ENCODE assay signal across 8 mouse cellular contexts in the genomic region with DNA sequence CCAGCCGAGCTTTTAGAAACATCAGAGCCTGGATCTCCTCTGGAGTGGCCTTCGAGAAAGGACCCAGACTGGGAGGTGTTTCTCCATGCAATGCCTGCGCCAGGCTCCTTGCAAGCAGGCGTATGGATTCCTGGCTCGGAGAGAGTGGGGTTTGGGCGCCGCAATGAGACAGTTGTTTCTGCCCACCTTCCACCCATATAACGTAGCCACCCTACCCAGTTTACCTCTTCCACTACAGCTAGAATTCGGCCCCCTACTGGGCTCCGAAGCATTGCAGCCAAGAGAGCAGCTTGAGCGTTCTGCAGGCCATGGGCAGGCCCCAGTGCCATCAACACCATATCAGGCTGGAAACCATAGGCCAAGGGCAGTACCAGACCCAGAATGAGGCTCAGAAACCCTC. TPM values are rescaled to one million over a fixed set of nuclear protein-coding genes. Genes with fewer than 3 reads are reported as not detected.
A peak's percentile ranks its signal among the peaks of the same experiment; 100 is the strongest.
DNase-seq lines count a peak whose midpoint lies in the region; ATAC-seq and TF ChIP-seq lines count a peak whose summit lies in the region.

No protein-coding gene starts in this region.

- peak overlapping the region; percentile 90 for H3K4me3 ChIP-seq in heart, embryonic 12.5 days
- peak overlapping the region; percentile 88 for H3K4me3 ChIP-seq in ES-Bruce4 (ENCODE audit: low read depth, low read length)
- peak overlapping the region; percentile 86 for H3K4me3 ChIP-seq in hindbrain, embryonic 14.5 days (replicated peaks; ENCODE audit: low read length)
- H3K4me3 ChIP-seq in stomach, embryonic 14.5 days (ENCODE audit: low read depth, low read length): peak overlapping the region; percentile 93

- WGBS in heart, embryonic 12.5 days: 35% methylated on average over 11 of the region's 11 CpGs
- 33% methylated on average over 11 of the region's 11 CpGs for WGBS in hindbrain, embryonic 14.5 days
- 29% methylated on average over 11 of the region's 11 CpGs for WGBS in stomach, embryonic 14.5 days

- no peak for DNase-seq in heart, postnatal 25 days (ENCODE audit: low spot score)
- DNase-seq in embryo, embryonic 10.5 days (ENCODE audit: low spot score): peak; percentile 64
- peak; percentile 58 for DNase-seq in hindbrain, embryonic 14.5 days (ENCODE audit: low spot score)
- DNase-seq in lung, postnatal 4 days: peak; percentile 49 to 52
- DNase-seq in urinary bladder, postnatal 4 days (ENCODE audit: low spot score in 2 of 2): no peak

- H3K4me2 ChIP-seq in heart, embryonic 12.5 days: peak overlapping the region; percentile 96
- peak overlapping the region; percentile 98 for H3K4me2 ChIP-seq in hindbrain, embryonic 14.5 days (replicated peaks)
- peak overlapping the region; percentile 91 for H3K4me2 ChIP-seq in stomach, embryonic 14.5 days (replicated peaks; ENCODE audit: low read depth, low read length)

- TF ChIP-seq CTCF in ES-Bruce4 (IDR thresholded peaks at IDR 0.05; ENCODE audit: low read depth, low read length): peak; percentile 11

- peak overlapping the region; percentile 85 for H3K9ac ChIP-seq in heart, embryonic 12.5 days
- H3K9ac ChIP-seq in ES-Bruce4 (ENCODE audit: low read depth, poor library complexity, severe bottlenecking): peak overlapping the region; percentile 73
- peak overlapping the region; percentile 71 for H3K9ac ChIP-seq in hindbrain, embryonic 14.5 days
- H3K9ac ChIP-seq in stomach, embryonic 14.5 days (replicated peaks; ENCODE audit: low read depth, low read length): peak overlapping the region; percentile 79; the same call in 1 of the 2 replicates

- no peaks in the 10 kb centered on the region for H3K9me3 ChIP-seq in heart, embryonic 12.5 days (replicated peaks)
- H3K9me3 ChIP-seq in ES-Bruce4 (replicated peaks; ENCODE audit: control insufficient read depth, insufficient read depth, low read length, poor library complexity, severe bottlenecking): no peaks in the 10 kb centered on the region
- no peaks in the 10 kb centered on the region for H3K9me3 ChIP-seq in hindbrain, embryonic 14.5 days (ENCODE audit: control insufficient read depth, low read length)
- H3K9me3 ChIP-seq in stomach, embryonic 14.5 days (ENCODE audit: control insufficient read depth, low read depth, low read length): no peaks in the 10 kb centered on the region

- intact Hi-C loops in heart, postnatal 25 days (cut with DNase I): loop anchor here (2.0 to 5.0 kb wide), 3 partner anchors 34 to 87 kb away; a partner anchor contains a TSS

- peak overlapping the region; percentile 49; the same call in 1 of the 2 replicates for H3K27ac ChIP-seq in heart, embryonic 12.5 days (ENCODE audit: poor library complexity, severe bottlenecking)
- H3K27ac ChIP-seq in ES-Bruce4 (ENCODE audit: insufficient read depth, low read length): peak overlapping the region; percentile 10; the same call in 1 of the 2 replicates
- H3K27ac ChIP-seq in hindbrain, embryonic 14.5 days: peak overlapping the region; percentile 87
- H3K27ac ChIP-seq in stomach, embryonic 14.5 days (ENCODE audit: low read length): peak overlapping the region; percentile 71; the same call in 1 of the 2 replicates

- ATAC-seq in heart, embryonic 12.5 days (ENCODE audit: insufficient number of reproducible peaks, low FRiP score): no peak
- ATAC-seq in hindbrain, embryonic 14.5 days (ENCODE audit: low FRiP score): peak; percentile 1; the same call in 1 of the 2 replicates
- no peak for ATAC-seq in stomach, embryonic 14.5 days (ENCODE audit: insufficient number of reproducible peaks, insufficient read depth, low FRiP score, low read depth)

- no peak for TF ChIP-seq POLR2A in ES-Bruce4 (IDR thresholded peaks at IDR 0.05; ENCODE audit: insufficient read depth, low read length)

- peaks cover 40% of the 10 kb centered on the region for H3K4me1 ChIP-seq in heart, embryonic 12.5 days (replicated peaks)
- no peaks in the 10 kb centered on the region for H3K4me1 ChIP-seq in ES-Bruce4 (ENCODE audit: control insufficient read depth, insufficient read depth, low read length)
- H3K4me1 ChIP-seq in hindbrain, embryonic 14.5 days (replicated peaks; ENCODE audit: control insufficient read depth, insufficient read depth, low read length): peaks cover 42% of the 10 kb centered on the region
- peaks cover 23% of the 10 kb centered on the region for H3K4me1 ChIP-seq in stomach, embryonic 14.5 days (ENCODE audit: control insufficient read depth, insufficient read depth, low read length)

- H3K27me3 ChIP-seq in heart, embryonic 12.5 days (replicated peaks): no peaks in the 10 kb centered on the region
- H3K27me3 ChIP-seq in ES-Bruce4 (ENCODE audit: control insufficient read depth, insufficient read depth, low read length, poor library complexity, severe bottlenecking): no peaks in the 10 kb centered on the region
- no peaks in the 10 kb centered on the region for H3K27me3 ChIP-seq in hindbrain, embryonic 14.5 days (ENCODE audit: control insufficient read depth, insufficient read depth, low read length)
- no peaks in the 10 kb centered on the region for H3K27me3 ChIP-seq in stomach, embryonic 14.5 days (ENCODE audit: control insufficient read depth, insufficient read depth, low read length)

- TF ChIP-seq EP300 in ES-Bruce4 (IDR thresholded peaks at IDR 0.05; ENCODE audit: insufficient read depth, low read depth, low read length): no peak

- H3K36me3 ChIP-seq in heart, embryonic 12.5 days: peaks cover 23% of the 10 kb centered on the region
- peaks cover 2% of the 10 kb centered on the region; the same call in 1 of the 2 replicates for H3K36me3 ChIP-seq in ES-Bruce4 (ENCODE audit: control insufficient read depth, insufficient read depth, low read length, poor library complexity, severe bottlenecking)
- peaks cover 19% of the 10 kb centered on the region; the same call in 1 of the 2 replicates for H3K36me3 ChIP-seq in hindbrain, embryonic 14.5 days (replicated peaks; ENCODE audit: control insufficient read depth, insufficient read depth)
- H3K36me3 ChIP-seq in stomach, embryonic 14.5 days (ENCODE audit: control insufficient read depth, insufficient read depth, low read length): peaks cover 10% of the 10 kb centered on the region; the same call in 1 of the 2 replicates

RNA-seq across cellular contexts. Expression of a gene that starts 0.7 kb away (rescaled TPM):
- polyA plus RNA-seq in heart, embryonic 12.5 days (2016; fragmentation: Nextera tagmentation; extraction: Ambion mirVana): 13.7 and 15.8 TPM in 2 replicates
- 1 to 10 TPM; 8.8 to 9.4 TPM for total RNA-seq in heart, postnatal 25 days (2021)
- 21.1 and 26.9 TPM in 2 replicates for polyA plus RNA-seq in ES-Bruce4 (2011; ENCODE audit: insufficient read depth, insufficient read length, low read depth, missing spikeins)
- 17.2 and 19.1 TPM in 2 replicates for polyA plus RNA-seq in hindbrain, embryonic 14.5 days (2014; fragmentation: Nextera tagmentation; extraction: Ambion mirVana)
- 17.2 and 20.7 TPM in 2 replicates for polyA plus RNA-seq in stomach, embryonic 14.5 days (2014; fragmentation: Nextera tagmentation; extraction: Ambion mirVana)

RNA-seq across cellular contexts. Expression of a gene that starts 4.9 kb away (rescaled TPM):
- 12.7 and 13.4 TPM in 2 replicates for polyA plus RNA-seq in heart, embryonic 12.5 days (2016; fragmentation: Nextera tagmentation; extraction: Ambion mirVana)
- 1 to 10 TPM; 7.4 to 8.3 TPM for total RNA-seq in heart, postnatal 25 days (2021)
- polyA plus RNA-seq in ES-Bruce4 (2011; ENCODE audit: insufficient read depth, insufficient read length, low read depth, missing spikeins): 4.6 and 4.8 TPM in 2 replicates
- polyA plus RNA-seq in hindbrain, embryonic 14.5 days (2014; fragmentation: Nextera tagmentation; extraction: Ambion mirVana): 17.0 and 19.1 TPM in 2 replicates
- polyA plus RNA-seq in stomach, embryonic 14.5 days (2014; fragmentation: Nextera tagmentation; extraction: Ambion mirVana): 15.0 and 19.6 TPM in 2 replicates

RNA-seq across cellular contexts. Expression of a gene that starts 16.9 kb away (rescaled TPM):
- polyA plus RNA-seq in heart, embryonic 12.5 days (2016; fragmentation: Nextera tagmentation; extraction: Ambion mirVana): 19.9 and 20.1 TPM in 2 replicates
- total RNA-seq in heart, postnatal 25 days (2021): 10 to 100 TPM; 20.1 to 22.3 TPM
- 33.2 and 38.2 TPM in 2 replicates for polyA plus RNA-seq in ES-Bruce4 (2011; ENCODE audit: insufficient read depth, insufficient read length, low read depth, missing spikeins)
- polyA plus RNA-seq in hindbrain, embryonic 14.5 days (2014; fragmentation: Nextera tagmentation; extraction: Ambion mirVana): 3.3 and 4.0 TPM in 2 replicates
- 4.4 and 5.2 TPM in 2 replicates for polyA plus RNA-seq in stomach, embryonic 14.5 days (2014; fragmentation: Nextera tagmentation; extraction: Ambion mirVana)

RNA-seq across cellular contexts. Expression of a gene that starts 25.8 kb away (rescaled TPM):
- 3.7 and 4.6 TPM in 2 replicates for polyA plus RNA-seq in heart, embryonic 12.5 days (2016; fragmentation: Nextera tagmentation; extraction: Ambion mirVana)
- total RNA-seq in heart, postnatal 25 days (2021): 1 to 10 TPM; 1.4 to 2.1 TPM
- 9.1 and 9.3 TPM in 2 replicates for polyA plus RNA-seq in ES-Bruce4 (2011; ENCODE audit: insufficient read depth, insufficient read length, low read depth, missing spikeins)
- polyA plus RNA-seq in hindbrain, embryonic 14.5 days (2014; fragmentation: Nextera tagmentation; extraction: Ambion mirVana): 20.4 and 22.4 TPM in 2 replicates
- 6.5 and 7.9 TPM in 2 replicates for polyA plus RNA-seq in stomach, embryonic 14.5 days (2014; fragmentation: Nextera tagmentation; extraction: Ambion mirVana)

RNA-seq across cellular contexts. Expression of a gene that starts 34.7 kb away (rescaled TPM):
- 12.4 and 12.6 TPM in 2 replicates for polyA plus RNA-seq in heart, embryonic 12.5 days (2016; fragmentation: Nextera tagmentation; extraction: Ambion mirVana)
- total RNA-seq in heart, postnatal 25 days (2021): 10 to 100 TPM; 15.1 to 15.2 TPM
- 9.2 and 9.4 TPM in 2 replicates for polyA plus RNA-seq in ES-Bruce4 (2011; ENCODE audit: insufficient read depth, insufficient read length, low read depth, missing spikeins)
- 22.2 and 23.0 TPM in 2 replicates for polyA plus RNA-seq in hindbrain, embryonic 14.5 days (2014; fragmentation: Nextera tagmentation; extraction: Ambion mirVana)
- 22.0 and 22.2 TPM in 2 replicates for polyA plus RNA-seq in stomach, embryonic 14.5 days (2014; fragmentation: Nextera tagmentation; extraction: Ambion mirVana)

Comparison
In these comparisons a context has a peak if more than half of its experiments do, and no peak if none do; other contexts are left out.
1. H3K27ac ChIP-seq: peak in every context shown above with its lines; median percentile 87 in hindbrain, embryonic 14.5 days; 71 in stomach, embryonic 14.5 days; 49 in heart, embryonic 12.5 days; 10 in ES-Bruce4.
2. DNase-seq: peak in embryo, embryonic 10.5 days (single experiment), hindbrain, embryonic 14.5 days (single experiment) and lung, postnatal 4 days (2 of 2); none in heart, postnatal 25 days (single experiment) and urinary bladder, postnatal 4 days (0 of 2).
3. Peak in every context shown above with its lines, with median percentiles within 50 percentile points of each other: H3K4me2 ChIP-seq, H3K4me3 ChIP-seq and H3K9ac ChIP-seq.